Comparison of ENCODE assay signal across 10 mouse cellular contexts in the genomic region with DNA sequence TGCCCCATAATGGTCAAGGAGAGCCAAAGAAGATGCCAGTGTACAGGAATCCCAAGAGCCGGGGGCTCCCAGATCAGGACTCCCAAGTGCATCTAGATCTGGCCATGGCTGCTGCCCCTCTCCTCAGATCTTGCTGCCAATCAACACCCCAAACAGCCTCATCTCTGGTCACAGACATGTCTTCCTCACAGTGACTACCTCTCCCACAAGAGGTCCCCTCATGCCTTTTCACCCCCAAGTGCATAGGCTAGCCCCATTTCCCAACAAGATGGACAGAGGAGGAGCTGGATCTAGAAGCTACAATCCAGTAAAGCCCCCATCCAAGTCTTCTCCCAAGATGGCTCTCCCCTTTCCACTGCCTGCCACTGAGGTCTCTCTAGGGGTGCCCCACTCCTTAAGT. TPM values are rescaled to one million over a fixed set of nuclear protein-coding genes. Genes with fewer than 3 reads are reported as not detected.
DNase-seq lines count a peak whose midpoint lies in the region; ATAC-seq and TF ChIP-seq lines count a peak whose summit lies in the region.
"Had no signal": no experiment of that assay in that cellular context is flagged by ENCODE, and none has a peak within 500 bp of the region (broad histone marks: within the 10 kb centered on the region; RNA-seq: fewer than 3 reads in every experiment).

No protein-coding gene starts in this region.

- no peak overlapping the region for H3K27ac ChIP-seq in forebrain, embryonic 12.5 days
- no peak overlapping the region for H3K27ac ChIP-seq in intestine, embryonic 14.5 days (ENCODE audit: low read depth)
- H3K27ac ChIP-seq: liver, embryonic 13.5 days had no signal

- WGBS in forebrain, embryonic 12.5 days = 82% methylated on average over 1 of the region's 1 CpGs
- 100% methylated on average over 1 of the region's 1 CpGs for WGBS in intestine, embryonic 14.5 days

- H3K4me1 ChIP-seq in forebrain, embryonic 12.5 days = peaks cover 80% of the 10 kb centered on the region
- peaks cover 19% of the 10 kb centered on the region for H3K4me1 ChIP-seq in intestine, embryonic 14.5 days (replicated peaks; ENCODE audit: control insufficient read depth, insufficient read depth, low read length)

- no peaks in the 10 kb centered on the region for H3K36me3 ChIP-seq in forebrain, embryonic 12.5 days (replicated peaks)
- H3K36me3 ChIP-seq in intestine, embryonic 14.5 days (ENCODE audit: control insufficient read depth, insufficient read depth, low read length) = no peaks in the 10 kb centered on the region
- no peaks in the 10 kb centered on the region for H3K36me3 ChIP-seq in myocyte (ENCODE audit: control insufficient read depth, insufficient read depth)
- H3K36me3 ChIP-seq: liver, embryonic 13.5 days had no signal

- ATAC-seq in forebrain, embryonic 12.5 days (ENCODE audit: low FRiP score) = no peak
- ATAC-seq in intestine, embryonic 14.5 days (replicated peaks; ENCODE audit: low FRiP score, low TSS enrichment, low read depth) = no peak

- no peak for TF ChIP-seq POLR2A in myocyte (IDR thresholded peaks at IDR 0.05; ENCODE audit: insufficient read length, low read depth)

- DNase-seq in layer of hippocampus, adult 11-12 months (ENCODE audit: low spot score) = peak; percentile 4
- no peak for DNase-seq in layer of hippocampus, adult 9-11 months
- DNase-seq in intestine, embryonic 14.5 days (ENCODE audit: low spot score) = no peak
- DNase-seq in adrenal gland, postnatal 36 days = no peak
- no peak for DNase-seq in embryo, embryonic 10.5 days (ENCODE audit: low spot score)
- DNase-seq in cerebellum, postnatal 25 days = no peak
- DNase-seq: liver, embryonic 13.5 days; thymus, postnatal 25 days had no signal

- peak overlapping the region; percentile 98 for H3K4me2 ChIP-seq in forebrain, embryonic 12.5 days
- H3K4me2 ChIP-seq in intestine, embryonic 14.5 days (ENCODE audit: low read length) = 0 out of 2 replicates have a peak overlapping the region, but pooled peaks have one; percentile 4
- peak overlapping the region; percentile 70 for H3K4me2 ChIP-seq in myocyte (ENCODE audit: low read depth)

- peaks cover 6% of the 10 kb centered on the region for H3K79me2 ChIP-seq in myocyte (ENCODE audit: control insufficient read depth, insufficient read depth)

- no peaks in the 10 kb centered on the region for H3K9me3 ChIP-seq in forebrain, embryonic 12.5 days
- H3K9me3 ChIP-seq in intestine, embryonic 14.5 days (ENCODE audit: control insufficient read depth, low read length) = no peaks in the 10 kb centered on the region
- H3K9me3 ChIP-seq: liver, embryonic 13.5 days had no signal

- peak overlapping the region; percentile 88 for H3K9ac ChIP-seq in forebrain, embryonic 12.5 days
- no peak overlapping the region for H3K9ac ChIP-seq in intestine, embryonic 14.5 days (ENCODE audit: low read length)
- H3K9ac ChIP-seq: liver, embryonic 13.5 days had no signal

- peak overlapping the region; percentile 75 for H3K4me3 ChIP-seq in forebrain, embryonic 12.5 days (replicated peaks)
- no peak overlapping the region for H3K4me3 ChIP-seq in intestine, embryonic 14.5 days (ENCODE audit: low read depth, low read length)
- peak overlapping the region; percentile 42 for H3K4me3 ChIP-seq in myocyte

- peaks cover 87% of the 10 kb centered on the region for H3K27me3 ChIP-seq in forebrain, embryonic 12.5 days
- peaks cover 53% of the 10 kb centered on the region for H3K27me3 ChIP-seq in intestine, embryonic 14.5 days (replicated peaks; ENCODE audit: control insufficient read depth, insufficient read depth, low read length)
- H3K27me3 ChIP-seq in myocyte (ENCODE audit: control insufficient read depth, insufficient read depth, insufficient read length) = no peaks in the 10 kb centered on the region

- H3ac ChIP-seq in myocyte (ENCODE audit: control insufficient read depth, insufficient read length) = no peak overlapping the region

TF ChIP-seq in myocyte, 11 proteins besides CTCF, POLR2A, EP300 and RAD21:
- TF ChIP-seq MYOG (IDR thresholded peaks at IDR 0.05; ENCODE audit: control insufficient read depth in 1 of 3, insufficient read depth in 1 of 3, insufficient read length in 2 of 3, low read depth in 2 of 3) (no peak), TCF3 (IDR thresholded peaks at IDR 0.05; ENCODE audit: insufficient read length, low read depth) (no peak), E2F4 (IDR thresholded peaks at IDR 0.05; ENCODE audit: insufficient read depth) (no peak), MYOD1 (IDR thresholded peaks at IDR 0.05; ENCODE audit: control insufficient read depth in 1 of 3, insufficient read length in 2 of 3, low read depth in 2 of 3) (no peak)
TF ChIP-seq in myocyte: peak in this region for 0.

RNA-seq across cellular contexts. Expression of a gene that starts 1.4 kb away (rescaled TPM):
- polyA plus RNA-seq in forebrain, embryonic 12.5 days (2016; fragmentation: Nextera tagmentation; extraction: Ambion mirVana) = 0.96 and 1.1 TPM in 2 replicates
- 0.39 and 0.50 TPM in 2 replicates for polyA plus RNA-seq in intestine, embryonic 14.5 days (2014; fragmentation: Nextera tagmentation; extraction: Ambion mirVana)
- 24.9 TPM for polyA plus RNA-seq in myocyte (2012; fragmentation: generic; extraction: Trizol)
- 1 to 10 TPM in 1 of 2 experiments, under 1 TPM in 1; 0.76 to 1.2 TPM for total RNA-seq in adrenal gland, postnatal 36 days (2021)
- polyA plus RNA-seq: liver, embryonic 13.5 days had no signal

Comparison
In these comparisons a context has a peak if more than half of its experiments do, and no peak if none do; other contexts are left out.
1. H3K4me2 ChIP-seq: peak in every context shown above with its lines; median percentile 98 in forebrain, embryonic 12.5 days; 70 in myocyte; 4 in intestine, embryonic 14.5 days.
2. RNA of a gene that starts 1.4 kb away (polyA plus RNA-seq): 24.9 TPM in myocyte (single experiment); 0.96 to 1.1 TPM in forebrain, embryonic 12.5 days and 0.39 to 0.50 TPM in intestine, embryonic 14.5 days; every median in the first group is over 10 times any median in the second.